Mouse (Mus musculus) liver, adult 2 months (tissue): ENCODE data around the gene Slc7a15.

ENCODE experiments used
- CTCF ChIP-seq: fragments of 200-500 bp; IDR thresholded peaks from 2 replicates; pipeline ENCODE4 v1.5.1; 2011; ENCODE audit warnings: low read depth, low read length, control low read depth
- POLR2A ChIP-seq: fragments of 200-500 bp; IDR thresholded peaks from 2 replicates; pipeline ENCODE4 v1.6.1; 2011; ENCODE audit warnings: low read length, control low read depth; ENCODE audit not compliant: insufficient read depth; ENCODE audit errors: extremely low read depth

DNA sequence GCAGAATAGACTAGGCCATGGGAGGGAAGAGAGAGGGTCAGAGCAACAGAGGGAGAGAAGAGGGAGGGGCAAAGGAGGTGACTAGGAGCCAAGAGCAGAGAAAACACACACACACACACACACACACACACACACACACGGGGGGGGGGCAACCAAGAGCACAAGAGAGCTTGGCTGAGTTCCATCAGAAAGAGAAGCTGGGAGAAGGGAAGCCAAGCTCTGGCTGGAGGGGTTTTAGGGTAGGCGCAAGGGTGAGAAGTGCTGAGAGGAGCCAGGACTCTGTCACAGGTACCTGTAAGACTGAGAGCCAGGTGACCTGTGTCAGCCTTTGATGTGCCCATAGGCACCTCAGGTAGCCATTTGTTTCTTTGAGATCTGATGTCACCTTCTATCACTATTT lies 76.2 kb downstream of the Slc7a15 start:
- no peak for TF ChIP-seq POLR2A
- TF ChIP-seq CTCF: no peak
